Mouse (Mus musculus): ENCODE results near the gene Dmac1. TPM values are rescaled to one million over a fixed set of nuclear protein-coding genes. Genes with fewer than 3 reads are reported as not detected.
"Not testable (repeated sequence)": the region's sequence is repeated elsewhere in the genome, so short reads cannot be mapped to it uniquely, and the experiment has no call there.

Dmac1 gene
- polyA plus RNA-seq, 1 experiment from 2014 or later = 128 TPM

GRCm38 (mm10) chr4:75266773-75267550, 11.1 kb downstream of the Dmac1 start:
- WGBS = 74% methylated on average over 6 of the region's 6 CpGs
- Histone ChIP-seq H3K36me3 (0 out of 2 replicates have a peak, but pooled peaks cover under 1% of the 10 kb centered on the region), H3K4me3 (replicated peaks) (no peak overlapping the region), H3K27me3 (no peaks in the 10 kb centered on the region), H3K9ac (no peak overlapping the region), H3K9me3 (replicated peaks) (no peaks in the 10 kb centered on the region), H3K4me2 (no peak overlapping the region), H3K4me1 (no peaks in the 10 kb centered on the region), H3K27ac (no peak overlapping the region)
- no peak for ATAC-seq (replicated peaks; ENCODE audit: low FRiP score)

GRCm38 (mm10) chr4:75264219-75264618, 13.9 kb downstream of the Dmac1 start:
- H3K4me3 ChIP-seq (replicated peaks) = no peak overlapping the region
- no peak overlapping the region for H3K27ac ChIP-seq
- no peaks in the 10 kb centered on the region for H3K36me3 ChIP-seq
- WGBS = 87% methylated on average over 2 of the region's 2 CpGs
- H3K4me1 ChIP-seq = no peaks in the 10 kb centered on the region
- H3K9me3 ChIP-seq (replicated peaks) = no peaks in the 10 kb centered on the region
- H3K27me3 ChIP-seq = no peaks in the 10 kb centered on the region
- no peak overlapping the region for H3K9ac ChIP-seq
- no peak overlapping the region for H3K4me2 ChIP-seq
- ATAC-seq (replicated peaks; ENCODE audit: low FRiP score) = no peak

GRCm38 (mm10) chr4:75263556-75264129, 14.5 kb downstream of the Dmac1 start:
- H3K4me2 ChIP-seq = no peak overlapping the region
- no peak for ATAC-seq (replicated peaks; ENCODE audit: low FRiP score)
- H3K36me3 ChIP-seq = no peaks in the 10 kb centered on the region
- H3K4me3 ChIP-seq (replicated peaks) = no peak overlapping the region
- 90% methylated on average over 3 of the region's 3 CpGs for WGBS
- no peaks in the 10 kb centered on the region for H3K4me1 ChIP-seq
- no peak overlapping the region for H3K27ac ChIP-seq
- H3K27me3 ChIP-seq = no peaks in the 10 kb centered on the region
- H3K9ac ChIP-seq = no peak overlapping the region
- H3K9me3 ChIP-seq (replicated peaks) = no peaks in the 10 kb centered on the region

GRCm38 (mm10) chr4:75262423-75262822, 15.7 kb downstream of the Dmac1 start:
- WGBS = 45% methylated on average over 7 of the region's 7 CpGs
- no peak for ATAC-seq (replicated peaks; ENCODE audit: low FRiP score)
- Histone ChIP-seq H3K4me2 (no peak overlapping the region), H3K36me3 (no peaks in the 10 kb centered on the region), H3K4me1 (no peaks in the 10 kb centered on the region), H3K27me3 (no peaks in the 10 kb centered on the region), H3K9ac (no peak overlapping the region), H3K27ac (no peak overlapping the region), H3K9me3 (replicated peaks) (no peaks in the 10 kb centered on the region), H3K4me3 (replicated peaks) (no peak overlapping the region)

- no peak for ATAC-seq (replicated peaks; ENCODE audit: low FRiP score)
Measured at GRCm38 (mm10) chr4:75260156-75260555, 17.9 kb downstream of the Dmac1 start.

GRCm38 (mm10) chr4:75259447-75259846, 18.7 kb downstream of the Dmac1 start:
- Histone ChIP-seq H3K4me2 (no peak overlapping the region), H3K4me1 (no peaks in the 10 kb centered on the region), H3K27ac (no peak overlapping the region), H3K36me3 (no peaks in the 10 kb centered on the region), H3K27me3 (no peaks in the 10 kb centered on the region), H3K9me3 (replicated peaks) (no peaks in the 10 kb centered on the region), H3K9ac (no peak overlapping the region), H3K4me3 (replicated peaks) (no peak overlapping the region)
- ATAC-seq (replicated peaks; ENCODE audit: low FRiP score) = peak; percentile 66; the same call in 1 of the 2 replicates
- WGBS = 30% methylated on average over 3 of the region's 3 CpGs

More at GRCm38 (mm10) chr4:75260156-75260555, 17.9 kb downstream of the Dmac1 start:
- H3K36me3 ChIP-seq = no peaks in the 10 kb centered on the region
- no peaks in the 10 kb centered on the region for H3K4me1 ChIP-seq
- H3K4me3 ChIP-seq (replicated peaks) = no peak overlapping the region
- H3K9ac ChIP-seq = no peak overlapping the region
- H3K27me3 ChIP-seq = no peaks in the 10 kb centered on the region
- H3K4me2 ChIP-seq = no peak overlapping the region
- no peak overlapping the region for H3K27ac ChIP-seq
- H3K9me3 ChIP-seq (replicated peaks) = no peaks in the 10 kb centered on the region
- 51% methylated on average over 6 of the region's 6 CpGs for WGBS

- H3K27me3 ChIP-seq; H3K9ac ChIP-seq; H3K4me3 ChIP-seq (replicated peaks); H3K36me3 ChIP-seq; H3K4me1 ChIP-seq; H3K4me2 ChIP-seq; H3K27ac ChIP-seq; H3K9me3 ChIP-seq (replicated peaks); ATAC-seq (replicated peaks; ENCODE audit: low FRiP score): not testable (repeated sequence)
- WGBS = 51% methylated on average over 3 of the region's 3 CpGs
Measured at GRCm38 (mm10) chr4:75234602-75235001, 43.5 kb downstream of the Dmac1 start.
